Mouse (Mus musculus): ENCODE data around the gene Gm8994. TPM values are rescaled to one million over a fixed set of nuclear protein-coding genes. Genes with fewer than 3 reads are reported as not detected.
"Not testable (repeated sequence)": the region's sequence is repeated elsewhere in the genome, so short reads cannot be mapped to it uniquely, and the experiment has no call there.

Gm8994 gene
- polyA plus RNA-seq, 1 experiment from 2014 or later, result not detected

- Histone ChIP-seq H3K9ac (replicated peaks) (no peak overlapping the region), H3K27ac (no peak overlapping the region), H3K27me3 (no peaks in the 10 kb centered on the region), H3K4me1 (replicated peaks) (0 out of 2 replicates have a peak, but pooled peaks cover 5% of the 10 kb centered on the region), H3K4me2 (replicated peaks) (no peak overlapping the region), H3K4me3 (replicated peaks) (no peak overlapping the region), H3K9me3 (no peaks in the 10 kb centered on the region), H3K36me3 (no peaks in the 10 kb centered on the region)
- 92% methylated on average over 2 of the region's 2 CpGs for WGBS
- ATAC-seq, result no peak
Observed at GRCm38 (mm10) chr6:136309487-136309886, 17.9 kb upstream of the Gm8994 start.

GRCm38 (mm10) chr6:136328416-136328815 is 1.1 kb downstream of the Gm8994 start:
- 97% methylated on average over 26 of the region's 26 CpGs for WGBS
- not testable (repeated sequence) for H3K4me3 ChIP-seq (replicated peaks); H3K4me1 ChIP-seq (replicated peaks); H3K27me3 ChIP-seq; H3K9me3 ChIP-seq; H3K36me3 ChIP-seq; H3K4me2 ChIP-seq (replicated peaks); H3K9ac ChIP-seq (replicated peaks); H3K27ac ChIP-seq; ATAC-seq

DNA sequence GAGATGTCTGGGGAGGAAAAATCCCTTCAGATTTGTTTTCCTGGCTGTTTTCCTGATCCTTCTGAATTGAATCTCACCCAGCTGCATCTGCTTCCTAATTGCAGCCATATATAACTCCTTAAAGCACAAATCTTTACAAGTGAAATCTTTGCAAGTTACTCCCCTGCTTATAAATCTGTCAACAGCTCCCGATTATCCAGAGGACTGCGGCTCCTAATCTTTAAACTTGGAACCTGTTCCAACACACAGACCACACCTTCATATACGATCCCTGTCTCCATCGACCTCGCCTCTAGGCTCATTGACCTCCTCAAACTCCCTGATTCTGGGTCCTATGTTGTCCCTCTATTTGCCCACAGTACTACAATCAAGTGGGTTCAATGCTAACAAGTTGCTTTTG is 13.3 kb downstream of the Gm8994 start:
- Histone ChIP-seq H3K4me2 (replicated peaks) (no peak overlapping the region), H3K27ac (no peak overlapping the region), H3K9me3 (no peaks in the 10 kb centered on the region), H3K4me3 (replicated peaks) (no peak overlapping the region), H3K27me3 (no peaks in the 10 kb centered on the region), H3K9ac (replicated peaks) (no peak overlapping the region), H3K4me1 (replicated peaks) (no peaks in the 10 kb centered on the region), H3K36me3 (no peaks in the 10 kb centered on the region)
- WGBS, result 94% methylated on average over 5 of the region's 5 CpGs
- no peak for ATAC-seq

- WGBS, result 95% methylated on average over 1 of the region's 1 CpGs
- no peaks in the 10 kb centered on the region for H3K27me3 ChIP-seq
- no peaks in the 10 kb centered on the region for H3K4me1 ChIP-seq (replicated peaks)
- H3K36me3 ChIP-seq, result no peaks in the 10 kb centered on the region
- no peaks in the 10 kb centered on the region for H3K9me3 ChIP-seq
- no peak overlapping the region for H3K9ac ChIP-seq (replicated peaks)
- no peak for ATAC-seq
- no peak overlapping the region for H3K4me2 ChIP-seq (replicated peaks)
- no peak overlapping the region for H3K27ac ChIP-seq
- no peak overlapping the region for H3K4me3 ChIP-seq (replicated peaks)
Observed at GRCm38 (mm10) chr6:136341093-136341492, 13.8 kb downstream of the Gm8994 start.

GRCm38 (mm10) chr6:136343868-136344267 is 16.5 kb downstream of the Gm8994 start:
- Histone ChIP-seq H3K36me3 (no peaks in the 10 kb centered on the region), H3K27ac (no peak overlapping the region), H3K4me2 (replicated peaks) (no peak overlapping the region), H3K4me1 (replicated peaks) (0 out of 2 replicates have a peak, but pooled peaks cover 6% of the 10 kb centered on the region), H3K4me3 (replicated peaks) (no peak overlapping the region), H3K9me3 (no peaks in the 10 kb centered on the region), H3K27me3 (no peaks in the 10 kb centered on the region), H3K9ac (replicated peaks) (no peak overlapping the region)
- WGBS, result 93% methylated on average over 7 of the region's 7 CpGs
- ATAC-seq, result no peak

DNA sequence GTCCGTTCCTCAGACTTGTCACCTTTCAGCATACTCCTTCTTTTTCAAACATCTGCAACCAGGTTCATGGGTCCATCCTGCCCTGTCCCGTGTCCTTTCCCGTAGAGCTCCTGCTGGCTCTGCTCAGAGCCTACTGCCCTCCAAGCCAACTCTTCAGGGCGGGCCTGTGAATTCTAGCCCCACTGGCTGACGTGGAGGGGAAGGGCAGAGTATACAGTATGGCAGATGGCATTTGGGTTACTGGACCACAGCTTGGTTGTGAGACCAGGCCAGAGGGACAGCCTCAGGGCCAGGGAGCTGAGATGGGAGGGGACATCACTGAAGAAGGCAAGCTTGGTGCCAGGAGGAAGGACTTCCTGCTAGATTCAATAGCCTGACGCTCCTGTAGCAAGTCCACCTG is 17.7 kb downstream of the Gm8994 start:
- WGBS, result 93% methylated on average over 6 of the region's 6 CpGs
- Histone ChIP-seq H3K36me3 (no peaks in the 10 kb centered on the region), H3K4me1 (replicated peaks) (0 out of 2 replicates have a peak, but pooled peaks cover 6% of the 10 kb centered on the region), H3K27me3 (no peaks in the 10 kb centered on the region), H3K9me3 (no peaks in the 10 kb centered on the region), H3K4me2 (replicated peaks) (no peak overlapping the region), H3K4me3 (replicated peaks) (no peak overlapping the region), H3K27ac (no peak overlapping the region), H3K9ac (replicated peaks) (no peak overlapping the region)
- no peak for ATAC-seq

- H3K4me2 ChIP-seq (replicated peaks), result no peak overlapping the region
- no peaks in the 10 kb centered on the region for H3K36me3 ChIP-seq
- no peak overlapping the region for H3K27ac ChIP-seq
- H3K27me3 ChIP-seq, result no peaks in the 10 kb centered on the region
- WGBS, result 90% methylated on average over 7 of the region's 7 CpGs
- H3K4me1 ChIP-seq (replicated peaks), result 0 out of 2 replicates have a peak, but pooled peaks cover 6% of the 10 kb centered on the region
- ATAC-seq, result no peak
- H3K4me3 ChIP-seq (replicated peaks), result no peak overlapping the region
- H3K9ac ChIP-seq (replicated peaks), result no peak overlapping the region
- H3K9me3 ChIP-seq, result no peaks in the 10 kb centered on the region
Observed at GRCm38 (mm10) chr6:136345641-136346040, 18.3 kb downstream of the Gm8994 start.

- Histone ChIP-seq H3K4me2 (replicated peaks) (no peak overlapping the region), H3K27ac (no peak overlapping the region), H3K27me3 (no peaks in the 10 kb centered on the region), H3K9me3 (no peaks in the 10 kb centered on the region), H3K4me1 (replicated peaks) (0 out of 2 replicates have a peak, but pooled peaks cover 6% of the 10 kb centered on the region), H3K36me3 (no peaks in the 10 kb centered on the region), H3K9ac (replicated peaks) (no peak overlapping the region), H3K4me3 (replicated peaks) (no peak overlapping the region)
- 0 out of 2 replicates have a peak, but pooled peaks have one; percentile 40 for ATAC-seq
- WGBS, result 25% methylated on average over 5 of the region's 5 CpGs
Observed at GRCm38 (mm10) chr6:136347053-136347452, 19.7 kb downstream of the Gm8994 start.

- Histone ChIP-seq H3K4me2 (replicated peaks) (no peak overlapping the region), H3K4me3 (replicated peaks) (no peak overlapping the region), H3K36me3 (no peaks in the 10 kb centered on the region), H3K9me3 (no peaks in the 10 kb centered on the region), H3K4me1 (replicated peaks) (0 out of 2 replicates have a peak, but pooled peaks cover 6% of the 10 kb centered on the region), H3K9ac (replicated peaks) (no peak overlapping the region), H3K27ac (no peak overlapping the region), H3K27me3 (no peaks in the 10 kb centered on the region)
- no peak; the same call in 1 of the 2 replicates for ATAC-seq
- WGBS, result 47% methylated on average over 9 of the region's 9 CpGs
Observed at GRCm38 (mm10) chr6:136347631-136348030, 20.3 kb downstream of the Gm8994 start.

GRCm38 (mm10) chr6:136353399-136354184 is 26.3 kb downstream of the Gm8994 start:
- WGBS, result 47% methylated on average over 11 of the region's 11 CpGs
- Histone ChIP-seq H3K36me3 (no peaks in the 10 kb centered on the region), H3K9me3 (no peaks in the 10 kb centered on the region)

DNA sequence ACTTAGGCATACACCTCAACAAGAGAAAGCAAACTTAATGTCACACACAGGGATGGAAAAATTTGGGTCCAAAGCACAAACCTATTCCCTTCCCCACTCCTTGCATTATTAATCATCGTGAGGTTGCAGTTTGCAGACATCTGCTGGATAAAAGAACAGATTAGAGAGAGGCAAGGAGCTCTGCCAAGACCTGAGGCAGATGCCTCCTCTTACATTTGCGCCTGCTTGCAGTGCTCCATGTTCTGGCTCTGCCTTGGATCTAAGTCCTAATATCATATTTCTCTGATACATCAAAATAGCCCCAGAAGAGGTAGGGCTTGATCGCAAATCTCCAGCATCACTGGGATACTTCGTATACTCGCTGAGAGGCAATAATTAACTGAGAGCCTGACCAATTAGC is 31.1 kb downstream of the Gm8994 start:
- no peak for ATAC-seq
- no peak overlapping the region for H3K4me3 ChIP-seq (replicated peaks)
- H3K27ac ChIP-seq, result no peak overlapping the region
- H3K4me1 ChIP-seq (replicated peaks), result no peaks in the 10 kb centered on the region; the same call in 1 of the 2 replicates
- H3K9ac ChIP-seq (replicated peaks), result no peak overlapping the region
- 87% methylated on average over 5 of the region's 5 CpGs for WGBS
- H3K27me3 ChIP-seq, result no peaks in the 10 kb centered on the region
- 0 out of 2 replicates have a peak, but pooled peaks cover 5% of the 10 kb centered on the region for H3K9me3 ChIP-seq
- H3K36me3 ChIP-seq, result no peaks in the 10 kb centered on the region
- no peak overlapping the region for H3K4me2 ChIP-seq (replicated peaks)

More at GRCm38 (mm10) chr6:136353399-136354184, 26.3 kb downstream of the Gm8994 start:
- no peaks in the 10 kb centered on the region for H3K27me3 ChIP-seq
- no peaks in the 10 kb centered on the region; the same call in 1 of the 2 replicates for H3K4me1 ChIP-seq (replicated peaks)
- H3K27ac ChIP-seq, result no peak overlapping the region
- peak; percentile 78; the same call in 1 of the 2 replicates for ATAC-seq
- H3K9ac ChIP-seq (replicated peaks), result no peak overlapping the region
- H3K4me2 ChIP-seq (replicated peaks), result no peak overlapping the region
- no peak overlapping the region for H3K4me3 ChIP-seq (replicated peaks)

- 0 out of 2 replicates have a peak, but pooled peaks cover 5% of the 10 kb centered on the region for H3K9me3 ChIP-seq
- no peak for ATAC-seq
- no peaks in the 10 kb centered on the region for H3K36me3 ChIP-seq
- no peak overlapping the region for H3K4me3 ChIP-seq (replicated peaks)
- 91% methylated on average over 8 of the region's 8 CpGs for WGBS
- H3K9ac ChIP-seq (replicated peaks), result no peak overlapping the region
- H3K4me2 ChIP-seq (replicated peaks), result no peak overlapping the region
- no peaks in the 10 kb centered on the region for H3K27me3 ChIP-seq
- no peak overlapping the region for H3K27ac ChIP-seq
- no peaks in the 10 kb centered on the region for H3K4me1 ChIP-seq (replicated peaks)
Observed at GRCm38 (mm10) chr6:136363313-136363712, 36.0 kb downstream of the Gm8994 start.

Data from midbrain, embryonic 13.5 days (tissue).